Mouse (Mus musculus): ENCODE results near the gene Klhl2.

Klhl2 gene

GRCm38 (mm10) chr8:64690845-64691244 lies 159.0 kb downstream of the Klhl2 start:
- DNase-seq: no peak

DNA sequence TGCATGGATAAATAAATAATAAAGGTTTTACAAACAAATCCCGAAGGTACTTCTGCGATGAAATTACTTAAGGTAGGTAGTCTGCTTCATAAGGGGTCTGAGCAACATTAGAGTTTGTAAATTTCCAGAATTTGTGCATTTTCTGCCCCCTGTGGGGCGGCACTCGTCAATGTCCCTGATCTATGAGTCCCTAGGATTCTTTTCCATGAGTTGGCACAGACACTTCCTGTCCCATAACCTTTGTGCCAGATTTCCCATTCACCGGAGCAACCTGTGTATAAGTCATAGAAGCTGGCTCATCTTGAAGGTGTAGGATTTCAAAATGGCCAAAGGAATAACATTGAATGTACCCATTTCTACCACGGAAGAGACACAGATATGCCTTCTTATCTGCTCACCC lies 159.5 kb downstream of the Klhl2 start:
- DNase-seq: no peak
